Mouse (Mus musculus) G1E (cell line): ENCODE results near the gene Plxna4.

Experiments used
- CTCF ChIP-seq: IDR thresholded peaks from 2 replicates; pipeline ENCODE4 v1.5.1; 2012; ENCODE audit warnings: low read depth, low read length, inconsistent platforms, mixed read lengths
- GATA1 ChIP-seq: IDR thresholded peaks from 2 replicates; pipeline ENCODE4 v1.6.1; 2012; ENCODE audit warnings: borderline replicate concordance, low read length, inconsistent platforms, mixed read lengths
- GATA2 ChIP-seq: IDR thresholded peaks from 2 replicates; pipeline ENCODE4 v1.6.1; 2012; ENCODE audit warnings: low read depth, low read length, inconsistent platforms, borderline replicate concordance
- POLR2AphosphoS5 ChIP-seq: IDR thresholded peaks from 2 replicates; pipeline ENCODE4 v1.6.1; 2012; ENCODE audit warnings: low read depth, low read length, inconsistent platforms; ENCODE audit not compliant: insufficient replicate concordance
- TAL1 ChIP-seq: conservative IDR thresholded peaks from 2 replicates; pipeline ENCODE4 v1.6.1; 2012; ENCODE audit warnings: low read depth, low read length, inconsistent platforms, mixed read lengths

GRCm38 (mm10) chr6:32588056-32588671, at the start of gene Plxna4:
- TF ChIP-seq CTCF (no peak), GATA1 (no peak), TAL1 (no peak), POLR2AphosphoS5 (no peak), GATA2 (no peak)
